Mouse (Mus musculus) naive thymus-derived CD4-positive, alpha-beta T cell, adult 5 months (primary cell): Measurements from ENCODE around the gene Vmn2r98. TPM values are rescaled to one million over a fixed set of nuclear protein-coding genes. Genes with fewer than 3 reads are reported as not detected.

Source experiments
- polyA plus RNA-seq: library from polyadenylated mRNA; unstranded; fragments of 100-300 nt; shearing (Covaris generic); gene quantifications from one replicate; pipeline ENCODE4 v1.2.1, GENCODE M21; 2017

The Vmn2r98 gene
- not detected for polyA plus RNA-seq

DNA sequence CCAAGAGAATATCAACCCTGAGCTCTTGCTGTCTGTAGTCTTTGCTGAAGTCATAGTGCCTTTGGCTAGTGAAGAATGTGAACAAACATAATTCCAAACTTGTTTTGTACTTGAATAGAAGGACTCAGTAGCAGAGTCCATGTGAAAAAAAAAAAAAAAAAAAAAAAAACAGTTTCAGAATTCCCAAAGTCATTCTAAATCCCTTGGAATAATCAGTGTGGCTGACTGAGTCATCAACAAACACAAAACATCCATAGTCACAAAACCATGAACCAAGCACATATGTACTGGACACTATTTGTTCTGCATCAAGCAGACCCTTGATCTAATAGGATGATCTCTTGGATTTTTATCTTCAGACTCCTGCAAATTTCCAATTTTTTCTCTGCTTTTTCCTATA lies at the start of gene Vmn2r98:
TSS of gene Vmn2r98 (plus strand) at position 301 of the 400 bp plus-strand sequence.

Other genes with a start within 250 kb of the Vmn2r98 start
- gene Vmn2r97, start 139.2 kb upstream of the Vmn2r98 start, polyA plus RNA-seq = 8.0 TPM